Mouse (Mus musculus) lung, postnatal 14 days (tissue): Measurements from ENCODE around the gene Icam4.
A peak's percentile ranks its signal among the peaks of the same experiment; 100 is the strongest.
"Not testable (repeated sequence)": the region's sequence is repeated elsewhere in the genome, so short reads cannot be mapped to it uniquely, and the experiment has no call there.

Experiments used
- DNase-seq: peaks from one replicate; pipeline ENCODE4 v3.0.0; 2021

Gene Icam4

GRCm38 (mm10) chr9:21036161-21036560, 7.0 kb downstream of the Icam4 start:
- DNase-seq: no peak

- DNase-seq: no peak
These were observed 7.5 kb downstream of the Icam4 start for GRCm38 (mm10) chr9:21036666-21037065.

DNA sequence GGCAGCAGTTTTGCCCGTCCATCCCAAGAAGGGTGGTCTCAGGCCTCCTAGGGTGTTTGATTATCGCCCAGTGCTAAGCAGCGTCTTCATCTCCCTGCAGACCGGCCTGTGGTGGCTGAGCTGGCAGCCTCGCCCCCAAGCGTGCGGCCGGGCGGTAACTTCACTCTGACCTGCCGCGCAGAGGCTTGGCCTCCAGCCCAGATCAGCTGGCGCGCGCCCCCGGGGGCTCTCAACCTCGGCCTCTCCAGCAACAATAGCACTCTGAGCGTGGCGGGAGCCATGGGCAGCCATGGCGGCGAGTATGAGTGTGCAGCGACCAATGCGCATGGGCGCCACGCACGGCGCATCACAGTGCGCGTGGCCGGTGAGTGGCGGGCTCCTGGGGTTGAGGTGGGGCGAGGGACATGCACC, 8.3 kb downstream of the Icam4 start:
- DNase-seq: no peak

DNA sequence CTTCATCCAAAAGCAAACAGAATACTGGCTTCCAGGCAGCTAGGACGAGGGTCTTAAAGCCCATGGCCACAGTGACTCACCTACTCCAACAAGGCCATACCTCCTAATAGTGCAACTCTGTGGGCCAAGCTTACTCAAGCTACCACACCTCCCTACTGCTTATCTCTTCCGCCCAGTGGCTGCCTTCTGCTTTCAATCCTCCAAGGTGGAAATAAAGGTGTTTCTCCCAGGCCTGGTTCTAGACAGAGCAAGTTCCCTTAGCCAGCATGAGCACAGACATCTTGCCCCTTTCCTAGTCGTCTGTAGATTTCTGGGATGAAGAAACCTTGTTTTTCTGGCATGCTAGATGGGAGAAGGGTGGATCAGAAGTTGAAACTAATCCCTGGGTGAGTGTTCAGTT, 10.6 kb downstream of the Icam4 start:
- no peak for DNase-seq

DNA sequence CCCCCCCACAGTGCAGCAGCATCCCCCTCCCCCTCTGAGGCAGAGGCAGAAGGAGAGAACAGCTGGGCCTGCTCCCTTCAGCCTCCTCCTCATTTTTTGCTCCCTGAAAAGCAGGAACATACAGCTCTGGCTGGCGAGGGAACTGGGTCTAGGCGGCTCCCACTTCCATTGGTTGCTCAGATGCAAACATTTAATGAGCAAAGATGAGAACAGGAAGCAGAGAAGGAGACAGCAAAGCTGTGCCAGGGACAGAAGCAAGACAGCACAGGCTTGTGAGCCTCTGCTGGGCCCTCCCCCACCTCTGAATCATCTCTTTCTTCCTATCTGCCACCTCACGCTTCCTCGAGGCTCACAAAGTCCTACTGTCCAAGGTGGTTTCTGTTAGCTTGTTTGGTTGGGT, 12.1 kb downstream of the Icam4 start:
- no peak for DNase-seq

DNA sequence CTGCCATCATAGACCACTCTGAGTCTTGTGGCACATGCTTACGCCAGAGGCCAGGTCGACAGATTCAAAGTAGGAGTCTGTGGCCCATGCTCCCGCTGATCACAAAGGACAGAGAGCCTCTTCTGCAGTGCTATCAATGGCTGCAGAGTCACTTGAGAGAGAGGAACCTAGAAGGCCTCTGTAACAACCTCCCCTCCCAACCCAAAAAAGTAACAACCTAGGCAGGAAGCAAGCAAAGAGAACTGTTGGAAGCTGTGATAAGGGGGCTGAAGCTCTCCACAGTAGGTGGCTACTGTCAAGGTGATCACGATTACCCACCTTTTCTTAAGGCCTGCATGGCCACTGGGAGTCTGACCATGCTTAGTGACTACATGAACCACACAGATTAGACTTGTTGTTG, 14.4 kb downstream of the Icam4 start:
- DNase-seq: no peak

DNA sequence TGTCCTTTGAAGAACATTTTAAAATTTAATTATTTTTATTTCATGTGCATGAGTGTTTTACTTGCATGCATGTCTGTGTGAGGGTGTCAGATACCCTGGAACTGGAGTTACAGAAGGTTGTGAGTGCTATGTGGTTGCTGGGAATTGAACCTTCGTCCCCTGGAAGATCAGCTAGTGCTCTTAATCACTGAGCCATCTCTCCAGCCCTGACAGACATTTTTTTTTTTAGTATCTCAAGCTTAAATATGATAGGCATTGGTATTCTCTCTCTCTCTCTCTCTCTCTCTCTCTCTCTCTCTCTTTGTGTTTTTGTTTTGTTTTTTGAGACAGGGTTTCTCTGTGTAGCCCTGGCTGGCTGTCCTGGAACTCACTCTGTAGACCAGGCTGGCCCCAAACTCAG, 15.6 kb downstream of the Icam4 start:
- DNase-seq: not testable (repeated sequence)

GRCm38 (mm10) chr9:21045235-21045634, 16.1 kb downstream of the Icam4 start:
- DNase-seq: no peak

- no peak for DNase-seq
These were observed 22.4 kb downstream of the Icam4 start for GRCm38 (mm10) chr9:21051578-21051977.

- no peak for DNase-seq
These were observed 33.8 kb downstream of the Icam4 start for GRCm38 (mm10) chr9:21062928-21063327.

DNA sequence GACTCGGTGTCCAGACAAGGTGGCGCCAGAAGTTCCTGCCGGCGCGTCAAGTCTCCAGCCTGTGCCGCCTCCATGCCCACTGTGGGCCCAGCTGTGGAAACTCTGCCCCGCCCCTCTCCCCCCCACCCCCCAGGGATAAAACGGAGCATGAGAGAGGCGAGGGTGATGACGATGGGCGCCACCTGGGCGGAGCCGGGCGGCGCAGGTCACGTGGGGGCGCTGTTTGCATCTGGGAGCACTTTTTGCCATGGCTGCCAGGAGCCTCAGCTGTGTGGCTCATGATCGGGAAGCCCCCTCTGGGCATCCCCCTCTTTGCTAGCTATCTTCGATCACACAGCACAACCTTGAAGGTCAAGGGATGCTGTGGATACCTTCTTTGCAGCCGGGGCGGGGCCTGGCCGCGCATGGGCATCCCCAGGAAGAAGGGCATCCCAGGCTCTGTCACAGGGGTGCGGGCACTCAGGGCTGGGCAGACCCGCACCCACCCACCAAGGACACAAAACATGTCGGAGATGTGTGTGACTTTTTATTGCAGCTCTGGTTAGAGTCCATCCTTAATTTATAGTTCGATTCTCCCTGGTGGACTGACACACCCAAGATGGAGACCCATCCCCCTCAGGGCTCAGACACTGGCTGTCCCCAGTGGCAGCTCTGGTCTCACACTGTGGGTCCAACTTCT, 38.0 kb downstream of the Icam4 start, which contains the start of gene Zglp1:
Gene Zglp1, minus strand, starts transcription at position 88 of the 679 bp plus-strand sequence.
- no peak for DNase-seq

GRCm38 (mm10) chr9:21072641-21073040, 43.5 kb downstream of the Icam4 start:
- DNase-seq: no peak

DNA sequence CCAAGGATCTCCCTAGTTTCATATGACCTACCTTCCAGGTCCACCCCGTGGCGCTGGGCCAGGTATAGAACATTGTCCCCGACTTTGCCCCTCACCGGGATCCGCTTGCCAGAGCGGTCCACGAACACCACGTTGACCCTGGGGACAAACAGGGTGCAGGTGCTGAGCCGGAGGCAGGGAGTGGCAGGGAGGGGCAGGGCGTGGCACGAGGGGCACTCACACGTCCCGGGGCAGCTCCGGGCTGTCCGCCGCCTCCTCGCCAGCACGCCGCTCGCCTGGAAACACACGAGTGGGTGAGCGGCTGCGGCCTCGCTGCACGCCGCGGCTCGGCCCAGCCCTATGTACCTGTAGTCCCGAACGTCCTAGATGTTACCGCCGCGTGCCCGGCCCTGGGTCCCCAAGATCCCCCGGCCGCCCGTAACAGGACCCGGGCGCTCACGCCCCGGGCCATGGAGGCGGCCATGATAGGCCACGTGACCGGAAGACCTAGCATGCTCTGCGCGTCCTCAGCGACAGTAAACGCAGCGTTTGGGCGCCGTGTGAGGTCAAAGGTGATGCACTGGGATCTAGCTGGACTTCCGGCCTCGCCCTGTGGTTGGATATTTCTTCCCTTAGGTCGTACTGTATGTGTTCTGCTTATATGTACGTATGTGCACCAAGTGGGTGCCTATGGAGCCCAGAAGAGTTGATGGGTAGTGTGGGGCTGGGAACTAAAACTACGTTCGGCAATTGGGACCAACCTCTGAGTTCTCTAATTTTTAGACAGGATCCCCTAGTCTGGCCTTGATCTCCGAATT, 44.1 kb downstream of the Icam4 start, which contains the start of the genes Gm49373 and Fdx1l:
Gene Gm49373, minus strand, starts transcription at position 53 of the 797 bp plus-strand sequence.
Gene Fdx1l, minus strand, starts transcription at position 571 of the 797 bp plus-strand sequence.
- peak; percentile 88 for DNase-seq

DNA sequence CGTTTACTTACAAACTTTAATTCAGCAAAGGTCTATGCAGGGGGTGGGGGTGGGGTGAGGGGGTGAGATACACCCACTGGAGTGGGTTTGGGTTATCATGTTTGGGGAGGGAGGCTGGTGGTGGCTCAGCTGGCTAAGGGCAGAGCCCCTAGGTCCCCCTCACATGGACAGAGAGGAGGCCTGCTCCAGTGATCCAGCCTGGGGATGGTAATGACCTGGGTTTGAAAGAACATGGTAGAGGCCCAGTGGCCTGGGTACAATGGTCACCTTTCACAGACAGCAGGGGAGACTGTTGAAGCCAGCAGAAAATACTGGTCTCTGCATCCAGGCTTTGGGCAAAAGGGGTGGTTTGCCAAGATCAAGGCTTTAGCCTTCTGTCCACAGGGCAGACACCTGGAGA, 45.0 kb downstream of the Icam4 start:
- DNase-seq: no peak

GRCm38 (mm10) chr9:21075625-21076024, 46.5 kb downstream of the Icam4 start:
- DNase-seq: no peak
